Mouse (Mus musculus): ENCODE measurements at regions not wholly inside any gene's neighbourhood (a gene's known extent, or its start where the extent isn't known, plus 50 kb on each side); places are given as distances from the start of the nearest gene placed in this dataset.

DNA sequence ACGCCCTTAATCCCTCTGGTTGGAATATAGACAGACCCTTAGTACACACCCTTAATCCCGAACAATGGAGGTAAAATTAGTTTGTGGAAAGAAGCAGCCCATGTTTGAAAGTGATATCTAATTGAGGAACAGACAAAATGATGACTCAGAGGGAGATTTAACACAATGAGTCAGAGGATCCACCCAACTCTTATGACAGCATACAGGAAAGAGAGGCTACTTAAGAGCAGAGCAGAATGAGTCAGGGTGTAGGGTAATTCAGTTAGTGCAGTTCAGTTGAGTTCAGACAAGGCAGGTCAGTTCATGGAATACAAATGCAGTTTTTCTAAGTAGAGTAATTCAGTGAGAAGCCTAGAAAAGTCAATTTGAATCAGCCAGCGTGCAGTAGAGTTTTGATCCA lies 382.6 kb downstream of the Fat4 start:
- no peaks in the 10 kb centered on the region for H3K36me3 ChIP-seq (ENCODE audit: insufficient read depth, low read length)
- DNase-seq (ENCODE audit: low spot score) (no peak), ATAC-seq (no peak)
- H3K4me3 ChIP-seq (ENCODE audit: low read length): no peak overlapping the region
- no peak overlapping the region for H3K9ac ChIP-seq (replicated peaks; ENCODE audit: low read length)
- 90% methylated on average over 3 of the region's 3 CpGs for WGBS
- no peak overlapping the region for H3K4me2 ChIP-seq (ENCODE audit: low read depth, low read length)
- H3K27ac ChIP-seq: no peak overlapping the region
- H3K4me1 ChIP-seq (ENCODE audit: insufficient read depth, low read length): no peaks in the 10 kb centered on the region
- TF ChIP-seq CTCF (IDR thresholded peaks at IDR 0.05; ENCODE audit: low read depth): no peak
- H3K27me3 ChIP-seq (ENCODE audit: insufficient read depth, low read length): no peaks in the 10 kb centered on the region
- no peaks in the 10 kb centered on the region for H3K9me3 ChIP-seq (ENCODE audit: low read length)

DNA sequence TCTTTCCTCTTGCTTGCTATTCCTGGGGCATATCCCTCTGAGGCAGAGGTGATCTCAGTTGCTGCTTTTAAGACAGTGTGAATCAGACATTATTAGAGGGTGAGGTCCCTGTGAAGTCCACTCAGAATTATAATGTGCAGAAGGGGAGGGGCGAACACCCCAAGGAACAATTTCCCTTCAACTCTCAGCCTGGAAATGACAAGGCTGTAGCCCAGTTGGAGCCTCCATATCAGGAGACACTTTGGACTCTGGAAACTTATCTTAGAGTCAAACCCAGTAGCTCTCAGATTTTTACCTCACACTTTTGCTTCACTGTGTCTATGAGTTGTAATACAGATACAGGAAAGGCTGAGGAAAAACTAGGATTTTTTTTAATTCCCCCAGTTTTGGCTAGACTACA lies 385.9 kb downstream of the Fat4 start:
- Histone ChIP-seq H3K4me3 (ENCODE audit: low read length) (no peak overlapping the region), H3K27me3 (ENCODE audit: insufficient read depth, low read length) (no peaks in the 10 kb centered on the region), H3K4me1 (ENCODE audit: insufficient read depth, low read length) (no peaks in the 10 kb centered on the region), H3K9me3 (ENCODE audit: low read length) (no peaks in the 10 kb centered on the region), H3K4me2 (ENCODE audit: low read depth, low read length) (no peak overlapping the region), H3K36me3 (ENCODE audit: insufficient read depth, low read length) (no peaks in the 10 kb centered on the region), H3K9ac (replicated peaks; ENCODE audit: low read length) (no peak overlapping the region), H3K27ac (no peak overlapping the region)
- 89% methylated on average over 1 of the region's 1 CpGs for WGBS
- ATAC-seq (no peak), DNase-seq (ENCODE audit: low spot score) (no peak)
- TF ChIP-seq CTCF (IDR thresholded peaks at IDR 0.05; ENCODE audit: low read depth): no peak

DNA sequence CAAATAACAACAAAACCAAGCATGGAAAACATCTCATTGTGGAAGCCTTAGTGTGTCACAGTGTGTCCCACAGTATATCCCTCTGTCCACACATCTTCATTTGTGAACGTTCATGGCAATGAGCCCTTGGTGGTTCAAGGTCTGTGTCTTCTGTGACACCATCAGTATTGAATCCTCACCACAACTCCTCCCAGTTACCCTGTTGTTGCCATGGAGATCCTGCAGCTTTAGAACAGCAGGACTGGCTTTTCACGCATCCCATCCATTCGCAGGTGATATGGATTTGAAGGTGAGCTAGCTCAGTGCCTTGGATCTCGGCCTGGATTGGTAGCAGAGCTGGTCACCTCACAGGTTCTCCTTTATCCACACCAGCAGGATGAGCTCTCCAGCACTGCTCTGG lies 390.2 kb downstream of the Fat4 start:
- ATAC-seq (peak; percentile 38; the same call in 1 of the 2 replicates), DNase-seq (ENCODE audit: low spot score) (no peak)
- H3K9me3 ChIP-seq (ENCODE audit: low read length): no peaks in the 10 kb centered on the region
- no peak for TF ChIP-seq CTCF (IDR thresholded peaks at IDR 0.05; ENCODE audit: low read depth)
- H3K4me1 ChIP-seq (ENCODE audit: insufficient read depth, low read length): no peaks in the 10 kb centered on the region
- H3K9ac ChIP-seq (replicated peaks; ENCODE audit: low read length): no peak overlapping the region
- H3K36me3 ChIP-seq (ENCODE audit: insufficient read depth, low read length): no peaks in the 10 kb centered on the region
- no peak overlapping the region for H3K4me2 ChIP-seq (ENCODE audit: low read depth, low read length)
- no peak overlapping the region for H3K27ac ChIP-seq
- no peak overlapping the region for H3K4me3 ChIP-seq (ENCODE audit: low read length)
- 66% methylated on average over 4 of the region's 4 CpGs for WGBS
- no peaks in the 10 kb centered on the region for H3K27me3 ChIP-seq (ENCODE audit: insufficient read depth, low read length)

DNA sequence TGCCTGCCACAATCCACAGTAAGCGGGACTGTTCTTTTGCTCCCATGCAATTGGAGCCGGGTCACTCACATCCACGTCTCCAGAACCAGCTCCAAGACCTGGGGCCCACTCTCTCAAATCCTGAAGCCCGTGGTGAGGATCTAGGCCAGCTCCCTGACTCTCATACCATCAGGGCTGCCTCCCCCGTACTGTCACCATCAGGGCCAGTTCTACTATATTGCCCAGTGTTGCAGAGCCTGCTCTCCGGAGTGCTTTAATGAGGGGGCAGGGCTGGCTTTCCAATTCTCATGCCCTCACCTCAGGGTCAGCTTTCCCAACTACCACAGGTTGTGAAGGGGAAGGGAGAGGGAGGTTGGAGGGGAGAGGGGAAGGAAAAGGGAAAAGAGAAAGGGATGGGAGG lies 390.6 kb downstream of the Fat4 start:
- Histone ChIP-seq H3K9me3 (ENCODE audit: low read length) (no peaks in the 10 kb centered on the region), H3K9ac (replicated peaks; ENCODE audit: low read length) (no peak overlapping the region), H3K4me1 (ENCODE audit: insufficient read depth, low read length) (no peaks in the 10 kb centered on the region), H3K4me2 (ENCODE audit: low read depth, low read length) (no peak overlapping the region), H3K4me3 (ENCODE audit: low read length) (no peak overlapping the region), H3K27me3 (ENCODE audit: insufficient read depth, low read length) (no peaks in the 10 kb centered on the region), H3K27ac (no peak overlapping the region), H3K36me3 (ENCODE audit: insufficient read depth, low read length) (no peaks in the 10 kb centered on the region)
- ATAC-seq (peak; percentile 43; the same call in 1 of the 2 replicates), DNase-seq (ENCODE audit: low spot score) (no peak)
- TF ChIP-seq CTCF (IDR thresholded peaks at IDR 0.05; ENCODE audit: low read depth): no peak
- WGBS: 82% methylated on average over 6 of the region's 6 CpGs

DNA sequence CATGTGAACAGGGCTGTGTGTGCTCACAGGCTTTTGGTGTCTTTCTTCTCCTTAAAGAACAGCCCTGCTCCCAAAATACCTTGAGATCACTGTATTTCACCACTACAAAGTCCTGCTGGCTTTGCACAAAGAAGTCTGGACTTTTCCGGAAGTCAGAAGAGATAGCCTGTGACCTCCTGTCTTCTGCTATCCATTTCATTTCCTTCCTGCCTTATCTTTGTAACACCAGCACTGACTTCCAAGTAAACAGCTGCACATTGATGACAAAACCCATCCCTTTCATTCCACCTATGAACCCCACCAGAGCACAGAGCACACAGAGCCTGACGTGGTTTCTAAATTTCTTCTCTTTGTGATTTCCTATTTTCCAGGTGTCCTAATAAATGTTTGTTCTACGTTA lies 408.5 kb downstream of the Fat4 start:
- no peaks in the 10 kb centered on the region for H3K36me3 ChIP-seq (ENCODE audit: insufficient read depth, low read length)
- no peaks in the 10 kb centered on the region for H3K4me1 ChIP-seq (ENCODE audit: insufficient read depth, low read length)
- H3K4me2 ChIP-seq (ENCODE audit: low read depth, low read length): no peak overlapping the region
- no peak overlapping the region for H3K9ac ChIP-seq (replicated peaks; ENCODE audit: low read length)
- no peak for DNase-seq (ENCODE audit: low spot score)
- H3K4me3 ChIP-seq (ENCODE audit: low read length): no peak overlapping the region
- 88% methylated on average over 3 of the region's 3 CpGs for WGBS
- no peak for TF ChIP-seq CTCF (IDR thresholded peaks at IDR 0.05; ENCODE audit: low read depth)
- H3K27ac ChIP-seq: no peak overlapping the region
- H3K27me3 ChIP-seq (ENCODE audit: insufficient read depth, low read length): no peaks in the 10 kb centered on the region
- ATAC-seq: no peak
- H3K9me3 ChIP-seq (ENCODE audit: low read length): no peaks in the 10 kb centered on the region

DNA sequence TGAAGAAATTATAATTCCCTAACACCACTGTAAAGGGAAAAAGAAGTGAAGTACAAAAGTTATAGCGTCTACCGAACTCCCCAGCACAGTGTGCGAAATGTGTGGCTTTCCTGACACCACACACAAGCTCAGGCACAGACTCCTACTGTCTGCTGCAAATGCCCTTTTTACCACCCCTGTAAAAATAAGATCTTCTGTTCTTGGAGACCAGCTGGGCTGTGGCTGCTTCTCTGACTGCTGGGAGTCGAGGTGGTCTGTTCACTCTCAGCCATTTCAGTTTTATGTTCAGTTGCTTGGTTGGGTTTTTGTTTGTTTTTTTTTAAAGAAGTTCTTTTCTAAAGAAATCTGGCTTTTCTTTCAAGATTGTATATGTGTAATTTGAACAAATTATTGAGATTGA lies 409.5 kb downstream of the Fat4 start:
- no peak overlapping the region for H3K4me3 ChIP-seq (ENCODE audit: low read length)
- WGBS: 85% methylated on average over 4 of the region's 4 CpGs
- no peak overlapping the region for H3K27ac ChIP-seq
- TF ChIP-seq CTCF (IDR thresholded peaks at IDR 0.05; ENCODE audit: low read depth): no peak
- no peak overlapping the region for H3K9ac ChIP-seq (replicated peaks; ENCODE audit: low read length)
- no peak for DNase-seq (ENCODE audit: low spot score)
- H3K4me2 ChIP-seq (ENCODE audit: low read depth, low read length): no peak overlapping the region
- no peak for ATAC-seq
- H3K9me3 ChIP-seq (ENCODE audit: low read length): no peaks in the 10 kb centered on the region
- no peaks in the 10 kb centered on the region for H3K4me1 ChIP-seq (ENCODE audit: insufficient read depth, low read length)
- no peaks in the 10 kb centered on the region for H3K36me3 ChIP-seq (ENCODE audit: insufficient read depth, low read length)
- no peaks in the 10 kb centered on the region for H3K27me3 ChIP-seq (ENCODE audit: insufficient read depth, low read length)

DNA sequence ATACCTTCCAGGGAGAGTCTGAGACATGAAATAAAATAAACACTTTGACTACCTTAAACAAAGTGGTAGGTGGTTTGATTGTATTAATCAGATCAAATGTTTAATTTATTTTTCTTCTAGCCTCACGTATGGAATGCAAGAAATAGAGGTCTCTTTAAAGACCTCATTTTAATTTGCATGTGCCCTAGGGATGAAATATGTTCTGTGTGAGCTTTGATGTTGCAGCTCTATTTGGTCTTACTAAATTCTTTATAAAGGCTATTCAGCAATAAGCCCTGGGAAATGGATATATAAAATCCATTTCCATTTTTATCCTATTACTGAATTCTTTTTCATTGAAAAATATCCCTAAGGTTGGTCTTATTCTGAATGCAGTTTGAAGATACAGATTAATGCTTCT lies 422.7 kb downstream of the Fat4 start:
- 50% methylated on average over 1 of the region's 1 CpGs for WGBS
- Histone ChIP-seq H3K4me3 (ENCODE audit: low read length) (no peak overlapping the region), H3K9ac (replicated peaks; ENCODE audit: low read length) (no peak overlapping the region), H3K4me1 (ENCODE audit: insufficient read depth, low read length) (no peaks in the 10 kb centered on the region), H3K36me3 (ENCODE audit: insufficient read depth, low read length) (no peaks in the 10 kb centered on the region), H3K9me3 (ENCODE audit: low read length) (no peaks in the 10 kb centered on the region), H3K27ac (no peak overlapping the region), H3K27me3 (ENCODE audit: insufficient read depth, low read length) (no peaks in the 10 kb centered on the region), H3K4me2 (ENCODE audit: low read depth, low read length) (no peak overlapping the region)
- no peak for TF ChIP-seq CTCF (IDR thresholded peaks at IDR 0.05; ENCODE audit: low read depth)
- ATAC-seq (no peak), DNase-seq (ENCODE audit: low spot score) (no peak)
